Mouse (Mus musculus) A20 (cell line): ENCODE data around the gene Mrps23.
A peak's percentile ranks its signal among the peaks of the same experiment; 100 is the strongest.
"Not testable (repeated sequence)": the region's sequence is repeated elsewhere in the genome, so short reads cannot be mapped to it uniquely, and the experiment has no call there.

Experiments
- DNase-seq: peaks from one replicate; pipeline ENCODE4 v3.0.0-alpha.2; 2011; ENCODE audit warnings: low read depth, low spot score

Gene Mrps23

GRCm38 (mm10) chr11:88173386-88174025 is 30.7 kb upstream of the Mrps23 start:
- no peak for DNase-seq

DNA sequence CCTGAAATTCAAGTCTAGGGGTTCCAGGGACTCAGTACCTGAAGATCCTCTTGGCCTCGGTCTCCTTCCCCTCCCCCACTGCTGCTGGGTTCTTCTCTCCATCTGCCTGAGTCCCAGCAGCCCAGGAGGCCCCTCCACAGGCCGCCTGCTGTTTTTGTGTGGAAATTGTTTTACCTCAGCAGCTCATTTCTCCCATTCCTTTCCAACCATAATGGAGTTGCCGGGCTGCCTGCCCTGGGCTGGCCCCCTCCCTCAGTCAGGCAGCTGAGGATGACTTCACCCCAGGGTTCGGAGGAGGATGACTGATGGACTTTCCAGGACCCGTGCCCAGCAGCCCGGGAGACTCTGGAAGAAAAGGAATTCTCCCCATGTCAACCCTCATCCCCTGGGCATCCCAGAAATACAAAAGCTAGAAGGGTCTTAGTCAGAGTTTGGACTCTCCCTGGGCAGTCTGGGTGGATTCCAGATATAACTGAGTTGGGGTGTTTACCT is 23.7 kb upstream of the Mrps23 start:
- DNase-seq, result no peak

DNA sequence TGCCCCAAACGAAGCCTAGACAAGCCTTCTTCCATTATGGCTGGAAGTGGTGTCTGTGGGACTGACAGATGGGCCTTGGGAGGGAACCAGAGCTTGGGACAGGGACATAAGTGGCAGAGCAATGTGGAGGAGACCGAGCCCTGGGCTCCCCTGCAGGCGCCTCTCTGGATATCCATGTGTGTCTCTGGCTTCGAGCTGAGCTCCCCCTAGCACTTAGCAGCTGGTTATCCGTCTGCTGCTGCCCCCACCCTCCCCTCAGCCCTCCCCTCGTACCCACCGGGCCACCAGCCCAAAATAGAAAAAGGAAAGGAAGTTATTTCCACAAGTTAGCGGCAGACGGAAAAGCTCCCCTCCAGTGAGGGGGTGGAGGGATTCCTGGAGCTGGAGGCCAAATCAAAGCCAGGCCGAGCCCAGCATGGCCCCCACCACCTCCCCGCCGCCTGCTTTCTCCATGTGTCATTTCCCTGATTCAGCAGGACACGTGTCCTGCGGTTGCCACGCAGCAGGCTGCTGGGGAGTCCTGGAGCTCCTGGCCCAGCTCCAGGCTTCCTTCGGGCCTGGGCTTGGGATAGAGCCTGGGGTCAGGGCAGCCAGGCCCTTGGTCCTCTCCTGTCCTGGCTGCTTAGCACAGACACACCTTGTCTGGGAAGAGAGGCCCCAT is 23.1 kb upstream of the Mrps23 start:
- no peak for DNase-seq

- no peak for DNase-seq
Measured at GRCm38 (mm10) chr11:88184632-88185180, 19.5 kb upstream of the Mrps23 start.

GRCm38 (mm10) chr11:88186078-88186946 is 17.9 kb upstream of the Mrps23 start:
- DNase-seq, result no peak

DNA sequence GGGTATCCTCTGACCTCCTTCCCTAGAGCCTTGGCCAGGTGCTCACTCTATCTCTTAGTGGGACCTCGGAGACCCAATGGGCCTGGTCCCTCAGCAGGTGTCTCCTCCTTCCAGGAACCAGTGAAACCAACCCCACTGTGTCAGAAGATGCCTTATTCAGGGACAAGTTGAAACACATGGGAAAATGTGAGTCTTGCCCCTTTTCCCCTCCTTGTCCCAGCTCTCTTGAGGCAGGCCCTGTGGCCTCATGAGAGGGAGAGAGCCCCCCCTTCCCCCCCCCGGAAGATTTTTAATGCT is 17.3 kb upstream of the Mrps23 start:
- no peak for DNase-seq

DNA sequence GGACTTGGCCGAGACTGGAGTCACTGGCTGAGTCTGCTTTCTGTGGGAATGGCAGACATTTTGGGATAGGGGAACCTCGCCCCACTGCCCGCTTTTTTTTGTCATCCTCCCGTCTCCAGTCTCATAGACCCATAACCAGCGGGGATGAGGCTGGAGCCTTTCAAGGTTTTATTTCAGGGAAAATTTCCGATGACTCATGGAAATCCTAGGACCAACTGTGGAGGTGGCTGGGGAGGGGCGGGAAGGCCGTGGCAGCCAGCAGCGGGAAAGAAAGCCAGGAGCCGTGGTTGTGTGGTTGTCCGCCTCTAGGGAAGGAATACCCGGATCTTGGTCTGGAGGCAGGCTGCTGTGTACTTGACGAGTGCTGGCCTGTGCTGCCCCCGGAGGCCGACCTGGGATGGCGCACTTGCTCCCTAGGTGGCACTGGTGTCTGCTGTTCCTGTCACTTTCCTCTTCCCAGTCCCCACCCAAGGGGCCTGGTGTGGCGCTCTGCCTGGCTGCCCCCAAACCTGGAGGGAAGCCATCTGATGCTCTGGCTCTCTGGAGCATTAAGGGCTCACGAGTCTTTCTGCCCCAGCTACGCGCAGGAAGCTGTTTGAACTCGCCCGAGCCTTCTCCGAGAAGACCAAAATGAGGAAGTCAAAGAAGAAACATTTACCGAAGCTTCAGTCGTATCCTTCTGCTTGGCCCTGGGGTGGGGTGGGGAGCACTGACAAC is 16.6 kb upstream of the Mrps23 start:
- DNase-seq, result peak; percentile 92

GRCm38 (mm10) chr11:88188216-88188615 is 16.0 kb upstream of the Mrps23 start:
- no peak for DNase-seq

- no peak for DNase-seq
Measured at GRCm38 (mm10) chr11:88188635-88189034, 15.6 kb upstream of the Mrps23 start.

GRCm38 (mm10) chr11:88192595-88192994 is 11.6 kb upstream of the Mrps23 start:
- no peak for DNase-seq

GRCm38 (mm10) chr11:88193098-88193823 is 10.9 kb upstream of the Mrps23 start:
- no peak for DNase-seq

- peak; percentile 58 for DNase-seq
Measured at GRCm38 (mm10) chr11:88193824-88194696, 10.1 kb upstream of the Mrps23 start.

DNA sequence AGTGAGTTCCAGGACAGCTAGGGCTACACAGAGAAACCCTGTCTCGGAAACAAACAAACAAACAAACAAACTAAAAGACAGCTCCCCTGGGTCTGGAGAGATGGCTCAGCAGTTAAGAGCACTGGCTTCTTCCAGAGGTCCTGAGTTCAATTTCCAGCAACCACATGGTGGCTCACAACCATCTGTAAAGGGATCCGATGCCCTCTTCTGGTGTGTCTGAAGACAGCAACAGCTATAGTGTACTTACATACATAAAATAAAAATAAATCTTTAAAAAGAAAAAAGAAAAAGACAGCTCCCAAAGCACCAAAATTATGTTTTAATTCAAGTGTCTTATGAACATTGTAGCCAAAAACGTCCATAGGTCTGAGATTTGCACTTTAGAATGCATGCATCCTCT is 8.5 kb upstream of the Mrps23 start:
- not testable (repeated sequence) for DNase-seq

DNA sequence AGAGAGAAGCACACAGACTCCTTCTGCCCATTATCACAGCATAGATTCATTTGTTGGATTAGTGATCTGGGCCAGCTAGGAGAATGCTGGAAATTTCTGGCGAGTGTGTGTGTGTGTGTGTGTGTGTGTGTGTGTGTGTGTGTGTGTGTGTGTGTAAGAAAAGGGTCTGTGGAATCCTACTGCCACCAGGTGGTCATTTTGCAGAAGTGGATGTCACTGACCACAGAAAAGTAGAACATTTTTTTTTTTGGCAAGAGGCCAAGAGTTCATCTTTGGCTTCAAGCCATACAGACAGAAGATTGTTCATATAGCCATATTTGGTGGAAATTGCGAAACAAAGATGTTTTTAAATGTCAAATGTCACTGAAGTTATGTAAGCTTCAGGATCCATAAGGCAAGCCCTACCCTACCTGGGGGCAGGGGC is 7.0 kb upstream of the Mrps23 start:
- peak; percentile 72 for DNase-seq

DNA sequence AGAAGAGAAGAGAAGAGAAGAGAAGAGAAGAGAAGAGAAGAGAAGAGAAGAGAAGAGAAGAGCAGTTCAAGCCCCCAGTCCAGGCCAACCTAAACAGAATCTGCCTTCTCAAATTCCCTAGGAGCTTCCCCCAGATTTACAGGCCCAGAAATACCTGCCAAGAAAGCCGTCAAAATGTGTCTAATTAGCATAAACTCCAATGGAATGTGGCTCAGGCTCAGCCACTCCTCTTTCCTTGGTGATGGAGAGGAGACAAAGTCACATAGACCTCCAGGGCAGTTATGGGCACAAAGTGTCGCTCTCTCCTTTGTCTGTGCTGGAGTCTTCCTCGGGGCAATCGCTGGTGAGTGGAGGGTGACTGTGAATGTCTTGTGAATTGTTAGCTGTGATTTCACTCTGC is 6.0 kb upstream of the Mrps23 start:
- DNase-seq, result no peak

- DNase-seq, result no peak
Measured at GRCm38 (mm10) chr11:88201172-88201571, 3.0 kb upstream of the Mrps23 start.

DNA sequence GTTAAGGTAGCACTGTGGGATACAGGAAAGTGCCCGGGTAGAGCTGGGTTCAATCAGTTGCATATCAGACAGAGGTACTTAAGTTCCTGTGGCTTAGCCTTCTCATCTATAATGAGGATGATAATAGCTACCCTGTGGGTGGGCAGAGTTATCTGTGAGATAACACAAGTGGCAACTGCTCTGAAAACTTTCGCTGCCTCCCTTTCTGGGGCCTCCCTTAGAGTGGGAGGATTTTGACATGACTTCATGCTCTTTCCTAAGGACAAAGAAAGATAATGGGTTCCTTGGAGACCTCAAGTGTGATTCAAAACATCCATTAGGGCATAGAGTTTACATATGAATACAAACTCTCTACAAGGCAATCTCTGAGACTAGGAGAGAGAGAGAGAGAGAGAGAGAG is 2.1 kb upstream of the Mrps23 start:
- no peak for DNase-seq

DNA sequence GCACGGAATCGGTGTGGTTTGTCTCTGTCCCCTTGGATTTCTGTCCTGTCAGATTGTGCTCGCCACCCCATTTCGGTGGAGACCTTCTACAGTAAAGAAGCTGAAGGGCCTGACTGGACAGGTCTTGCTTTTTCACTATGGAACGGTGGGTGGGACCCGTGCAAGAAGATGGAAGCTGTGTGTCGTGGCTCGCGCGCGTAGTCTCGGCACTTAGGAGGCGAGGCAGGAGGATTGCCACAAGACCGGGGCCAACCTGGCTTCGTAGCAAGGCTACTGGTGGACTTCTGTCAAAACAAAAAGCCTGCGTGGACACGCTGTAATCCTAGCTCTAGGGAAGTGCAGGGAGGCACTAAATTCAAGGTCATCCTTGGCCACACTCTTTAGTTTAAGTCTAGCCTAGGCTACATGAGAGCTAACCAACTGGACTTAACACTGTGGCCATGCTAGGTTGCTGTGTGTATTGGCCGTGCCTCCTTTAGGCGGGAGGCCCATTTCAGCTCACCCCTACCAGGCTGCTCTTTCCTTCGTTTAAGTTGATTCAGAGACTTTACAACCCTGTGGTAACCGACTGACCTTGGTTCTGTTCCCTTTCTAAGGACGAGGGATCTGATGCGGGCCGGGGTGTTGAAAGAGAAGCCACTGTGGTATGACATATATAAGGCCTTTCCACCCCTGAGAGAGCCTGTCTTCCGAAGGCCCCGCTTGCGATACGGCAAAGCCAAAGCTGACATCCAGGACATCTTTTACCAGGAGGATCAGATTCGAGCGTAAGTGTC is 593 bp downstream of the Mrps23 start:
- no peak for DNase-seq

DNA sequence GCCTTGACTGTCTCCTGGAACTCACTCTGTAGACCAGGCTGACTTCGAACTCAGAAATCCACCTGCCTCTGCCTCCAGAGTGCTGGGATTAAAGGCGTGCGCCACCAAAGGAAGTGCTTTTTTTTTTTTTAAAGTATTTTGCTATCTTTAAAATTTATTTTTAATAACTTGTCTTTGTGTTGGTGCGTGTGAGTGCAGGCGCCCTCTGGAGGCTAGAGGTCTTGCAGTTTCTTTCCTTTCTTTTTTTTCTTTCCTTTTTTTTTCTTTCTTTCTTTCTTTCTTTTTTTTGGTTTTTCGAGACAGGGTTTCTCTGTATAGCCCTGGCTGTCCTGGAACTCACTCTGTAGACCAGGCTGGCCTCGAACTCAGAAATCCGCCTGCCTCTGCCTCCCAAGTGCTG is 2.4 kb downstream of the Mrps23 start:
- peak; percentile 25 for DNase-seq
